Mouse (Mus musculus): Measurements from ENCODE around the gene Ncapd2. TPM values are rescaled to one million over a fixed set of nuclear protein-coding genes. Genes with fewer than 3 reads are reported as not detected.
A peak's percentile ranks its signal among the peaks of the same experiment; 100 is the strongest.

Gene Ncapd2
- polyA plus RNA-seq, 1 experiment from 2014 or later = 167 TPM

DNA sequence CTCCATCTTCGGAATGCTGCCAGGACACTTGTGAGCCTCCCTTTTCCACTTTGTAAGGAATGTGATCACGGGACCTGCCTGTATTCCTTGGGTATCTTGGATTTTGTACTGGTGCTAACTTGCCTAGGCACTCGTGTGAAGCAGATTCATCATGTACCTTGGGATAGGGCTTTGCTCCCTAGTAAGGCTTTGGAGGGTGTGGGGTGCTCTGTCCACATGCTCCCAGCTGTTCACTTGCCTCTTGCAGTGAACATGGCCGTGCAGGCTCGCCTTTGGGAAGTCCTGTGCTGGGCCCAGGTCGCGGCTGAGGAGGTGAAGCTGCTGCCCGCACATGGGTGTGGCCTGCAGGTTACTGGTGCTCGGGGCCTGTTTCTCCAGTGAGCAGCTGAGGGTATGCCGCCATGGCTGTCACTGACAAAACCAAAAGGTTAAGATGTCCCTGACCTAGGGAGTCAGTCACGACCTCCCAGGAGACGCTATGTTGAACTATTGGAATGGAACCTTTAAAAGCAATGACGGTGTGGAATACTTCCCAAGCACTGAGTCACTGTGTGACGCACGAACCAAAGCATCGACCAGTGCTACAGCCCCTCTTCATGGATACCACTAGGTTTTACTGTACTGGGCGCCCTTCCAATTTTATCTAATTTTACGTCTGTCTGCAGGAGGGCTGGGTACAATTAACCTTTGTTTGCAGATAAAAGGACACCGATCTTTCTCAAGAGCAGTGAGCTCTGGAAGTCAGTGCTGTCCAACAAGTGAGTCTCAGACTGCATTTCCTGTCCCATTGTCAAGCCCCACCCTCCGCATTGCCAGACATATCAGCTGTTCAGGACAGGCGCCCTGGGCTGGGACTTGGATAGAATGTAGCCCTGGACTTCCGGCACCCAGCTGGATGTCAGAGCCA, 30.4 kb downstream of the Ncapd2 start:
- Histone ChIP-seq H3K4me1 (ENCODE audit: insufficient read depth) (peaks cover 7% of the 10 kb centered on the region), H3K4me3 (ENCODE audit: low read depth, low read length) (no peak overlapping the region), H3K9me3 (ENCODE audit: low read depth, low read length) (no peaks in the 10 kb centered on the region), H3K27ac (ENCODE audit: low read depth) (peak overlapping the region; percentile 61; the same call in 1 of the 2 replicates), H3K4me2 (no peak overlapping the region), H3K36me3 (ENCODE audit: insufficient read depth) (peaks cover 62% of the 10 kb centered on the region), H3K27me3 (ENCODE audit: insufficient read depth, low read length) (no peaks in the 10 kb centered on the region), H3K9ac (no peak overlapping the region)
- no peak for ATAC-seq (ENCODE audit: insufficient read depth)
- TF ChIP-seq CTCF (IDR thresholded peaks at IDR 0.05; ENCODE audit: low read depth) = no peak
- 17% methylated on average over 22 of the region's 22 CpGs for WGBS
- peak; percentile 73 for DNase-seq

DNA sequence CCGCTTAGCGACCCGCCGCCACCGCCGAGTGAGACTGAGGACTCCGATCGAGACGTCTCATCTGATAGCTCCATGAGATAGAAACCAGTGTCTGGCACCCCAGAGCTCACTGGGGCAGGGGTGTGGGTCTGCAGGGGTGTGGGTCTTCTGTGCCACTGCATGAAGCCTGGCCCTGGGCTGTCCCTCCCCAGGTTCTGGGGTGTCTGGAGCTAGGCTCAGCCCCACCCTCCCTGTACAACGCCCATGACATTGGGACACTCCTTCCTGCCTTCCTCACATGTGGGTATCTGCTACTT, 31.0 kb downstream of the Ncapd2 start:
- H3K9ac ChIP-seq = no peak overlapping the region
- TF ChIP-seq CTCF (IDR thresholded peaks at IDR 0.05; ENCODE audit: low read depth) = no peak
- DNase-seq = peak; percentile 18
- H3K27me3 ChIP-seq (ENCODE audit: insufficient read depth, low read length) = no peaks in the 10 kb centered on the region
- H3K9me3 ChIP-seq (ENCODE audit: low read depth, low read length) = no peaks in the 10 kb centered on the region
- H3K4me1 ChIP-seq (ENCODE audit: insufficient read depth) = peaks cover 7% of the 10 kb centered on the region
- WGBS = 35% methylated on average over 10 of the region's 10 CpGs
- no peak for ATAC-seq (ENCODE audit: insufficient read depth)
- no peak overlapping the region for H3K27ac ChIP-seq (ENCODE audit: low read depth)
- H3K4me2 ChIP-seq = no peak overlapping the region
- peaks cover 62% of the 10 kb centered on the region for H3K36me3 ChIP-seq (ENCODE audit: insufficient read depth)
- no peak overlapping the region for H3K4me3 ChIP-seq (ENCODE audit: low read depth, low read length)

DNA sequence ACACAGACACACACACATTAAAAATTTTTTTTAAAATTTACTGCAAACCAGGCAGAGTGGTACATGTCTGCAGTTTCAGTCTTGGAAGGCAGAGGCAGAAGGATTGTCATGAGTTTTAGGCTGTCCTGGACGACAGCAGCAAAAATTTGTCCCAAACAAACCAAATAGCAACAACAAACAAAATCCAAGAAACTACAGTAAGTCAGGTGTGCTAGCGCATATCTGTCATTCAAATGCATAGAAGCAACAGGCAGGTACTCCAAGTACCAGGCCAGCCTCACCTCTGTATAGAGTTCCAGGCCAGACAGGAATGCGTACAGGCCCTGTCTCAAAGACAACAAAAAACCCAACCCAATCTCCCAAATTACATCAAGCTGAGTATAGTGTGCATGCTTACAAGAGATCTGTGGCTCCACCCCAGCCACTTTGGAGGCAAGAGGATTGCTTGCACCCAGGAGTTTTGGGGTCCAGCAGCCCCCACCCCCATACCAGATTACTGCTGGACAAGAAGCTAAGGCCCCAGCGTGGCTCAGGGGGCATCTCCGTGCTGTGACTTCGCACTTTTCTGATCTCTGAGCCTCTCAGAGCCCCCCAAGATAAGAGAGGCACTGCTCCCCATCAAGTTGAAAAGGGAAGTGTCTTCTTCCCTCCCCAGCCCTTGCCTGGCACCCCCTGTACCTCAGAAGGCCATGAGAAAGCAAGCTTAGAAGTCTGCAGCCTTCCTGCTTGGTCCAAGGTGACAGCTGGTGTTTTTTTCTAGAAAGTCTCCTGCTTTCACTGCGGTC, 31.5 kb downstream of the Ncapd2 start:
- DNase-seq = no peak
- no peak overlapping the region for H3K4me2 ChIP-seq
- H3K9ac ChIP-seq = no peak overlapping the region
- no peak for ATAC-seq (ENCODE audit: insufficient read depth)
- H3K36me3 ChIP-seq (ENCODE audit: insufficient read depth) = peaks cover 62% of the 10 kb centered on the region
- no peak overlapping the region for H3K4me3 ChIP-seq (ENCODE audit: low read depth, low read length)
- TF ChIP-seq CTCF (IDR thresholded peaks at IDR 0.05; ENCODE audit: low read depth) = no peak
- H3K9me3 ChIP-seq (ENCODE audit: low read depth, low read length) = no peaks in the 10 kb centered on the region
- H3K4me1 ChIP-seq (ENCODE audit: insufficient read depth) = peaks cover 7% of the 10 kb centered on the region
- WGBS = 71% methylated on average over 7 of the region's 7 CpGs
- H3K27me3 ChIP-seq (ENCODE audit: insufficient read depth, low read length) = no peaks in the 10 kb centered on the region
- no peak overlapping the region; the same call in 1 of the 2 replicates for H3K27ac ChIP-seq (ENCODE audit: low read depth)

DNA sequence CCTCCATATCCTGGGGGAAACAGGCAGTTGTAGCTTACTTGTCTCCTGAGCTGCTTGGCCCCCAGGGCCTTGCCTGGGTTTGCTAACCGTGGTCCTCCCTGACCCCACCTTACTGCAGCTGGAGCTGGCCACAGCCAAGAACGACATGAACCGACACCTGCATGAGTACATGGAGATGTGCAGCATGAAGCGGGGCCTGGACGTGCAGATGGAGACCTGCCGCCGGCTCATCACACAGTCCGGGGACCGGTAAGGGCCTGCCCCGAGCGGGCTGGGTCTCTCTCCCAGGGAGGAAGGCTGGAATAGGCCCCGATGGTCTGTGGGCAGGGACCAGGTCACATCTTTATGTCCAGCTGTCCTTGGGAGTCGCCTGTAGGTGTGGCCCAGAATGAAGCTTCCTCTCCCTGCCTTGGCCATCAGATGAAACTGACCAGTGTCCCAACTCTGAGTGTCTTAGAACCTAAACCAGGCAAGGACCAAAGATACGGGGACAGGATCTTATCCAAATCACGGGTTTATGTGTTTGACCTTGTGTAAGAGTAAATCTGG, 32.5 kb downstream of the Ncapd2 start:
- ATAC-seq (ENCODE audit: insufficient read depth) (no peak), DNase-seq (no peak)
- Histone ChIP-seq H3K4me2 (no peak overlapping the region), H3K36me3 (ENCODE audit: insufficient read depth) (peaks cover 56% of the 10 kb centered on the region), H3K4me1 (ENCODE audit: insufficient read depth) (peaks cover 6% of the 10 kb centered on the region), H3K27ac (ENCODE audit: low read depth) (no peak overlapping the region), H3K4me3 (ENCODE audit: low read depth, low read length) (no peak overlapping the region), H3K9ac (no peak overlapping the region), H3K27me3 (ENCODE audit: insufficient read depth, low read length) (no peaks in the 10 kb centered on the region), H3K9me3 (ENCODE audit: low read depth, low read length) (no peaks in the 10 kb centered on the region)
- WGBS = 82% methylated on average over 15 of the region's 15 CpGs
- no peak for TF ChIP-seq CTCF (IDR thresholded peaks at IDR 0.05; ENCODE audit: low read depth)

DNA sequence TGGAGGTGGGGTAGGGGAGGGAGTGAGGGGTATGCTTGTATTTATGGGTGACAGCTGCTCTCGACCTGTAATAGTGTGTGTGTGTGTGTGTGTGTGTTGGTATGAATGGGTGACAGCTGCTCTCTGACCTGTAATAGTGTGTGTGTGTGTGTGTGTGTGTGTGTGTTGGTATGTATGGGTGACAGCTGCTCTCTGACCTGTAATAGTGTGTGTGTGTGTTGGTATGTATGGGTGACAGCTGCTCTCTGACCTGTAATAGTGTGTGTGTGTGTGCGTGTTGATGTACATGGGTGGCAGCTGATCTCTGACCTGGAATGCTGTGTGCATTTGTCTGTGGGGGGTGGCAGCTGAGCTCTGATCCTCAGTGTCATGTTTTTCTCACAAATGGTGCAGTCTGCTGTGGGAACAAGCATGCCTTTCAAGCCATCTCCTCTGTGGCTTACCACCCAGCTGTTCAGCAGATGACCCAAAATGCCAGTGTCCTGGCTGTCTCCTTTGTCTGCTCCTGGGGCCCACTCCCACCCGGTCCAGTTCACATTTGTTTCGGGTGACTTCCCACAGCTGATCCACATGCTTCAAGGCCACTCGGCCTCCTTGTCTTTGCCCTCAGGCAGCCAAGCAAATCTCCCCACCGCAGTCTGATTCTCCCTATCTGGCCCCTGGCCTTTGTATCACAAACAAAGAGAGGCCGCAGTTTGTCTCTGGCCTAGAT, 34.4 kb downstream of the Ncapd2 start:
- no peaks in the 10 kb centered on the region for H3K4me1 ChIP-seq (ENCODE audit: insufficient read depth)
- no peak for ATAC-seq (ENCODE audit: insufficient read depth)
- H3K4me2 ChIP-seq = no peak overlapping the region
- H3K27ac ChIP-seq (ENCODE audit: low read depth) = no peak overlapping the region
- H3K9ac ChIP-seq = no peak overlapping the region
- H3K27me3 ChIP-seq (ENCODE audit: insufficient read depth, low read length) = no peaks in the 10 kb centered on the region
- H3K36me3 ChIP-seq (ENCODE audit: insufficient read depth) = peaks cover 45% of the 10 kb centered on the region
- WGBS = 52% methylated on average over 7 of the region's 7 CpGs
- TF ChIP-seq CTCF (IDR thresholded peaks at IDR 0.05; ENCODE audit: low read depth) = no peak
- no peaks in the 10 kb centered on the region for H3K9me3 ChIP-seq (ENCODE audit: low read depth, low read length)
- no peak for DNase-seq
- H3K4me3 ChIP-seq (ENCODE audit: low read depth, low read length) = no peak overlapping the region

DNA sequence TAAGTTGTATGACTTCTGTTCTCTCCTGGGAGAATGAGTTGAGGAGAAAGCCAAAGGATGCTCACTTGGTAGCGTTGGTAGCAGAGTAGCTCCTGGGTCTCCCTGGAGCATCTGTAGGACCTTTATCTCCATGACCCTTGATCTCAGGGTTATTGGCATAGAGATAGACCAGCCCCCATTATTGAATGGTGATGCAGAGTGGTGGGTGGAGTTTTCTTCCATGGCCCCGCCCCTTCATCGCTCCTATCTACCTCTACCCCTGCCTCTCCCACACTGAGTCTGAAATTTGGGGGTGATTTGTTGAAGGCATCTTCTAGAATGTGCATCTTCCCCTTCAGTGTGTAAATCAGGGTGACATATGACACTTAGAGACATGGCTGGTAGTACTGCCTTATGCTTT, 35.0 kb downstream of the Ncapd2 start:
- no peak for TF ChIP-seq CTCF (IDR thresholded peaks at IDR 0.05; ENCODE audit: low read depth)
- no peak overlapping the region for H3K27ac ChIP-seq (ENCODE audit: low read depth)
- 79% methylated on average over 3 of the region's 3 CpGs for WGBS
- no peak overlapping the region for H3K9ac ChIP-seq
- no peaks in the 10 kb centered on the region for H3K27me3 ChIP-seq (ENCODE audit: insufficient read depth, low read length)
- no peak for DNase-seq
- no peaks in the 10 kb centered on the region for H3K9me3 ChIP-seq (ENCODE audit: low read depth, low read length)
- ATAC-seq (ENCODE audit: insufficient read depth) = no peak
- no peaks in the 10 kb centered on the region for H3K4me1 ChIP-seq (ENCODE audit: insufficient read depth)
- peaks cover 41% of the 10 kb centered on the region for H3K36me3 ChIP-seq (ENCODE audit: insufficient read depth)
- no peak overlapping the region for H3K4me3 ChIP-seq (ENCODE audit: low read depth, low read length)
- no peak overlapping the region for H3K4me2 ChIP-seq
